Mouse (Mus musculus) liver, embryonic 14.5 days (tissue): Measurements from ENCODE around the gene Dlgap3.

Experiments used
- CTCF ChIP-seq: IDR thresholded peaks from 2 replicates; pipeline ENCODE4 v1.5.1; 2016; ENCODE audit warnings: antibody characterized with exemption, low read depth, control low read depth
- EP300 ChIP-seq: IDR thresholded peaks from 2 replicates; pipeline ENCODE4 v1.6.1; 2016; ENCODE audit warnings: antibody characterized with exemption, low read depth

DNA sequence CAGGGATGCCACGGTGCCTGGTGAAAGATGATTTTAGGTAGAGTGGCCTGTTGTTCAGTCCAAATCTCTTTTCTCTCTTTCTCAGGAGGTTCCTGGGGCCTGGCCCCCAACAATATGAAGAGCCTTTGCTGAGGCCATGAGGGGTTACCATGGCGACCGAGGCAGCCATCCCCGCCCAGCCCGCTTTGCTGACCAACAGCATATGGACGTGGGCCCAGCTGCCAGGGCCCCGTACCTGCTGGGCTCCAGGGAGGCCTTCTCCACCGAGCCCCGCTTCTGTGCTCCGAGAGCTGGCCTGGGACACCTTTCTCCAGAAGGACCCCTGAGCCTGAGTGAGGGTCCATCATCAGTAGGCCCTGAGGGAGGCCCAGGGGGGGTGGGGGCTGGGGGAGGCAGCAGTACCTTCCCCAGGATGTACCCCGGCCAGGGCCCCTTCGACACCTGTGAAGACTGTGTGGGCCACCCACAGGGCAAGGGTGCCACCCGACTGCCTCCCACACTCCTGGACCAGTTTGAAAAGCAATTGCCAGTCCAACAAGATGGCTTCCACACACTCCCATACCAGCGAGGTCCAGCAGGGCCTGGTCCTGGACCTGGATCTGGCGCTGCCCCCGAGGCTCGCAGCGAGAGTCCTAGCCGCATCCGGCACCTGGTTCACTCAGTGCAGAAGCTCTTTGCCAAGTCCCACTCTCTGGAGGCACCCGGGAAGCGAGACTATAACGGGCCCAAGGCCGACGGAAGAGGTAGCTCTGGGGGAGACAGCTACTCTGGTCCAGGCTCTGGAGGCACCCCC, 25.7 kb downstream of the Dlgap3 start:
- TF ChIP-seq EP300 (no peak), CTCF (no peak)
